Mouse (Mus musculus): ENCODE measurements around the gene Xbp1.
A peak's percentile ranks its signal among the peaks of the same experiment; 100 is the strongest.
"Not testable (repeated sequence)": the region's sequence is repeated elsewhere in the genome, so short reads cannot be mapped to it uniquely, and the experiment has no call there.

The Xbp1 gene

DNA sequence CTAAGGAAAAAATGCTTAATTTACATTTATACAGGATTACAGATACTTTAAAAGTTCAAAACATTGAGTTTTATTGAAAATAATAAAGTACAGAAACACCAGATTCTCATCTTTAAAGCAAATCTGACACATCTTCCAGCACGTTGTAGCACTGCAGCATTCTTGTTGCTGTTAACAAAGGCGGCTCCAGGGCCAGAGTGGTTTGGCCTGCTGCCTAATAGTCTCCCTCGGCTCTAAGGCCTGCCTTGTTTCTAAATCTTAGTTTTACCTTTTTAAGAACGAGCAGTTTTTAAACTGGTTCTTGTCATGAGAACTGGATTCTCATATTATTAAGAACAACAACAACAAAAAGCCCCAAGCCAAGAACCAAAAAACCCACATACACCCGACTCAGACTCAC, 8.4 kb downstream of the Xbp1 start:
- no peak for DNase-seq (ENCODE audit: low spot score in 2 of 2)

DNA sequence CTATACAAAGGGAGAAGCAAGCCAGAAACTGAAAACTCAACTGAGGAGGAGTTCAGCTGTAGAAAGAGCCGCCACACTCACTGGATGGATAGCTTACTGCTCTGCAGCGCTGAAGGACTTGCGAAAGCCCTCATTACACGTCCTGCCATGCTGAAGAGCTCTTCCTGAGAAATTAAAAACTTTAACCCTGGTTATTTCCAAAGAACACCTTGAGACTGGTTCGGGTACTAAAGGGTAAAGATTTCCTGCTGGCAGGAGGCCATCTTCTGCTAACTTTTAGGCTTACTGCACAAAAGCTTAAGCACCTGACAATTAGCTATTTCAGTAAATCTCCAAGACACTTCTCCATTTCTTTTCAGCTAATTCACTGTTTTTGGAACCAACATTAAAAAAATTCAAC, 9.7 kb downstream of the Xbp1 start:
- no peak for DNase-seq (ENCODE audit: low spot score in 2 of 2)

DNA sequence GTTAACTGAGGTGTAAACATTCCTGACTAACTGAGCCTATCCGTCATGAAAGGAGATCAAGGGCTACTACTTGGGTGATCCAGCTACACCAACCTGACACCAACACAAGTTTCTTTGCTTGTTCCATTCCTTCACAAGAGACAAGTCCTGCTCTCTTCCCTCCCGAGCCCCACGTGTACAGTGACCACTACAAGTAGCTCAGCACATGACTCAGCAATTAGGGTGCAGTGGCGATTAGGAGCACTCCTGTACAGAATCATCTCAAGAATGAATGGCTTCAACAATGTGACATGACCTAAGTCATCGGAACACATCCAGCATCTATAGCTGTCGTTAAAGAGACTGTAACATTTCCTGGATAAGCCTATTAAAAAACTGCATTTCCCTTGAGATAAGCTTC, 10.3 kb downstream of the Xbp1 start:
- DNase-seq (ENCODE audit: low spot score in 2 of 2), result no peak

DNA sequence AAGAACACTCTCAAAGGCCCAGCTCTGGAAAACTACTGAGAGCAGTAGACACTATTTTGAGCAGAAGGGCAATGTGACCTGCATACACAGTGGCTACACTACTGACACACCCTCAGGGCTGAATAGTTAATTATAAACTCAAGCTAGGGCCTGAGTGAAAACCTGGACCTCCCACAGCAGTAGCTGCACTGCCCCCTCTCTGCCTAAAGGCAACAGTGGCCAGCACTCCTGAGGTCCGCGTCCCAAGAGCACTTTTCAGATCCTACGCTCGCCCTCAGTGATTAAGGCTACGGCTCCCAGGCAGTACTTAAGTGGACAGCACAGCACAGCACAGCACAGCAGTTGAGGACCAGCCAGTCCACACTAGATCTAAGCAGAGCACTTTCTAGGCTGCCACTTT, 12.6 kb downstream of the Xbp1 start:
- no peak for DNase-seq (ENCODE audit: low spot score in 2 of 2)

DNA sequence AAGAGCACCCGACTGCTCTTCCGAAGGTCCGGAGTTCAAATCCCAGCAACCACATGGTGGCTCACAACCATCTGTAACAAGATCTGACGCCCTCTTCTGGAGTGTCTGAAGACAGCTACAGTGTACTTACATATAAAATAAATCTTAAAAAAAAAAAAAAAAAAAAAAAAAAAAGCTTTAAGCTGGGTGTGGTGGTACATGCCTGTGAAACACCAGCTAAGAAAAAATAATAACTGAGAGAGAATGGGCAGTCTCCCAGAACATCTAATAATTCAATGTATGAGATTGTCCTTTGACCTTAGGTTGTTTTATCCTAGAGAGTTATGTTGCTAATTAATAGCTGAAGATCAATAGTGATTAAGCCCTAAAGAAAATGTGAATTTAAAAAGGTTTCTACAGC, 17.0 kb downstream of the Xbp1 start:
- not testable (repeated sequence) for DNase-seq (ENCODE audit: low spot score in 2 of 2)

DNA sequence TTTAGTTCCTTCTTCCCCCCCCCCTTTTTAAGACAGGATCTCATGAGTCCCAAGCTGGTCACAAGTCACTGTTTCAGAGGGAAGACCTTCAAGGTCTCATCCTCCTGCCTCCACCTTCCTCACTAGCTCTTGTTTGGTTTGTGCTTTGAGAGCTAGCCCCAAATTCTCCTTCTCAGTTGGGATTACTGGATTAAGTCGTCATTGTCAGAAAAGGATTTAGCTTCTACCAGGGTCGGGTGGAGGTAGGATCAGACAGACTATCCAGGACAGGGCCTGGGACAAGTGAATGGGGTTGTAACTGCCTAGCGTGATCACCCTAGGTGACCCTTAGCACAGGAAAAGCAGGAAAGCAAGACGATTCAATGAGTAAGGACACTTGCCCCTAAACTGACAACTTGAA, 19.9 kb downstream of the Xbp1 start:
- DNase-seq (ENCODE audit: low spot score in 2 of 2), result no peak

DNA sequence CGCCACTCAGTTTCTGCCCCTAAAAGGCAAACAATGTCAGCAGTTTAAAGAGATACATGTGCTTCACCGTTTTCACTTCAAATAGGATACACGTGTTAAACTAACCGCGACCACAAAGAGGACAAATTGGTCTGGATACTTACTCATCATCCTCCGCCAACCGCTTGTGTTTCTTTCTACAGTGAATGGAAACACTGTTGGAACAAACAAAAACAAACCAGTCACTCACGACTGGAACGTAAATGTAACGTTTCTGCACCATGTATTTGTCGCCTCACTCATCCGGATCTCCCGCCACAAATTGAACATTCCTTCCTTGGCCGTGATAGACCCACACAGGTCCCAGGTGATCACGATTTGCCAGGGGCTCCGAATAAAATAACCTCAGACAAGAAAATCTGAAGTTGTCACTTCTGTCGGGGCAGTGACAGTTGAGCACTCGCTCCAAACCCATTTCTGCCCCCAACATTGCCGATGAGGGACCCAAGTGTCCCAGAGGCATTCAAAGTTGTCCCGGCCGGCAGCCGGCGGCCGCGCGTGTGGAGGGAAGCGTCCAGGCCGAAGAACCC, 20.9 kb downstream of the Xbp1 start:
- no peak for DNase-seq (ENCODE audit: low spot score in 2 of 2)

DNA sequence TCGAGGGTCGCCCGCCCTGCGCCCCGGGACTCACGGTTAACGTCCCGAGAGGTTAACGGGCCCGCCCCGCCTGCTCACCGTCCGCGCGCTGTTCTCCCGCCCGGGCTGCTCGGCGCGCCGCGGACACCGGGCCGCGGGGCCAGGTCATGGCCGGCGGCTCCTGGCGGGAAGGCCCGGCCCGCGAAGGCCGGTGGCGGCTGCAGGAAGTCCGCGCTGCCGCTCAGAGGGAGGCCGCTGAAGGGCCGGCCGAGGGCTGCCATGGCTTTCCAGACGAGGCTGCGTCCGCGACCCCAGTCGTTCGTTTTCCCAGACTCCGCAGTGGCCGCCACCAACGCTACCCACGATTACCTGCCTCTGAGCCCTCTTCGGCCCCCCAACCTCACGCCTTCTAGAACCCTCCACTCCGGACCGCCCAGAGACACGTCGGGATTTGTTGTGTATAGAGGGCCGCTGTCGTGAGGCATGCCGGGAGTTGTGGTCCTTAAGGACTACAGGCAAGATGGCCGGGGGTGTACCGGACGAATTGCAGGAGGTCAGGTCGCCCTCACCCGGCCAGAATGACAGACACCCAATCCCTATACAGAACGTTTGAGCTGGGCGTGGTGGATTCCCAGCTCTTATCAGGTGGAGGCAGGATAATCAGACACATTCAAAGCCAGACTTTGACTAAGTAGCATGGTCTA, 21.5 kb downstream of the Xbp1 start, which contains the start of gene Ccdc117:
Gene Ccdc117 (minus strand): TSS at position 389 of the 683 bp plus-strand sequence.
- peak; percentile 93 to 94 for DNase-seq (ENCODE audit: low spot score in 2 of 2)

DNA sequence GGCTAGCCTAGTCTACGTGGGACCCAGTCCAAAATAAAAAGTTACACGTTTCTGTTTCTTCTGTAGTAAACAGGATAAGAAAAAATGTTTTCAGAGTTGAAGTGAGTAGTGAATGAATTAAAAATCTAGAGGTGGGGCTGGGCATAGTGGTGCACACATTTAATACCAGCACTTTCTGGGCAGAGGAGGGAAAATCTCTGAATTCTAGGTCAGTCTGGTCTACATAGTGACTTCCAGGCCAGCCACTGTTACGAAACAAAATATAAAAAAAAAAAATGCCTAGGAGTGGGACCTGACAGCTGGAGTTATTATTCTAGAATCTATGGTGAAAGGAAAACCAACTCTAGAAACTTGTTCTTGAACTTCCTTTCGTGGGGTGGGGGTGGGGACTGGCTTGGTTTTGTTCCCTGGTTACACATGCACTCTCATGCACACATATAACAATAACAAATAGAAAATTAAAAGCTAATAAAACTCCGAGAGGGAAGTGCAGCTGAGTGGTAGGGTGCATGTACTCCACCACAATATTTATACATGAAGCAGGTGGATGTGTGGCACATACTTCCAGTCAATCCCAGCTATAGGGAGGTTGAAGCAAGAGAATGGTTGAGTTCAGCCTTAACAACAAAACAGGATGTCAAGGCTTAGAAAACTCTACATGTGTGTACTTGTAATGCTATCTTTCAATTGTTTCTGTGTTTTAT, 22.2 kb downstream of the Xbp1 start:
- no peak for DNase-seq (ENCODE audit: low spot score in 2 of 2)

DNA sequence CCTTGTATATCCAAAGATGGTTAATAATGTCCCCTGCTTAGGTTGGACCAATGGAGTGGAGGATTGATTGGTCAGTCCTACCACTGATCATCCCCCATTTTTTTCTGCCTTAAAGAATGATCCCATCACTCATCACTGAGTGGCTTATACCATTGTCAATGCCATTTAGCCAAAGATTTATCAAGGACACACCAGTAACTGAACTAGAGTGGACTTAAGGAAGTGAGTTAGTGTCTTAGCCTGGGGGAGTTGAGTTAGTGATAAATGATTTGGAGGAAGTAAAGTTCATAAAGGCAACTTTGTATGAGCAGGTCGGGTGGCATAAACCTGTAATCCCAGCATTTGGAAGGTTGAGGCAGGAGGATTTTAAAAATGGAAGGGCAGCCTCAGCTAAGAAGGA, 22.8 kb downstream of the Xbp1 start:
- DNase-seq (ENCODE audit: low spot score in 2 of 2), result no peak

DNA sequence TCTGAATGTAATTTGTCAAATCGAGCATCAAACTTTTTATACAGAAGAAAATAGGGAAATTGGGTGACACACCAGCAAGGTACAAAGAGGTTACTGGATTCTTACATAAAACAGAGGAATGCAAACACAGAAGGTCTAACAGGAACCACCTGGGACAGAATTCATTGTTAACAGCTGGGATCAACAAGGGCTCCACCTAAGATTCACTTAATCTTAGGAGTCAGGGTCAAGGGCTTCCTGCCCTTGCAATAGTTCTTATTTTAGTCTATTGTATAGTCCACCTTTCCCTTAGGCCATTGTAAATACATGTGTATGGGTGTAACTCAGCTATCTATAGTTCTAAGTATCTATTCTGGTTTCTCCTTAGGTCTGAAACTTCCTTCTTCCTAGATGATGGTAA, 24.2 kb downstream of the Xbp1 start:
- DNase-seq (ENCODE audit: low spot score in 2 of 2), result not testable (repeated sequence)

DNA sequence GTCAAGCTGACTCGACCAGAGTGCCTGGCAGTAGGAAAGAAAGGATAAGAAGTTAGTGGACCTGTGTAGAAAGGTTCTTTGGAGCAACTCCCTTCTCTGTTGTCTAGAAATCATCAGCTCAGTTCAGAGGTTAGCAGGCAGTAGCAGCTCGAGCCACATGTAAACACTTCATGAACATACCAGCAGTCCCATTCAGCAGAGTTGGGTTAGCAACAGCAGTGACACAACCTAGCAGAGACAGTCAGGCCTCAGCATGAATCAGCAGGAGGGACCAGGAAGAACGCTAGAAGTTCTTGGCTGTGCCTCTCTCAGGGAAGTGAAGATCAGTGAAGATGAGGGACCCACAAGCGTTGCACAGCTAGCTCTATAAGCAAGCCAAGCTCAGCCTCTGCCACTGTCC, 25.0 kb downstream of the Xbp1 start:
- no peak for DNase-seq (ENCODE audit: low spot score in 2 of 2)

DNA sequence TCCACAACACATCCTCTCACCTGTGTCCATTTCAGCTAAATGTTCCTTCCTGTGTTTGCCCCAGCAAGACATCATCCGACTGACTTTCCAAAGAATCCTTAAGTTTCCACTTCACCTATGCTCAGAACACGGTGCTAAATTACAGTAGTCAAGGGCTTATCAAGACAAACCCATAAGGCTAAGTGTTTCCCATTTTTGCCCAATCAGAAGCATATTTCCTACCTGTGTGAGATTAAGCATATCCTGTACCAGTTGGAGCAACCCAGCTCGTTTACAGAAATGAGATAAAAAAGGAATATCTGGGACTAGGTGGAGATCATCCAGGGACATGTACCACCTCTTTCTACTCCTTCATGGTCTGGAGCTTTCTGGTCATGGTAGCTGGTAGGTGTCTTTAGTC, 26.2 kb downstream of the Xbp1 start:
- no peak for DNase-seq (ENCODE audit: low spot score in 2 of 2)

DNA sequence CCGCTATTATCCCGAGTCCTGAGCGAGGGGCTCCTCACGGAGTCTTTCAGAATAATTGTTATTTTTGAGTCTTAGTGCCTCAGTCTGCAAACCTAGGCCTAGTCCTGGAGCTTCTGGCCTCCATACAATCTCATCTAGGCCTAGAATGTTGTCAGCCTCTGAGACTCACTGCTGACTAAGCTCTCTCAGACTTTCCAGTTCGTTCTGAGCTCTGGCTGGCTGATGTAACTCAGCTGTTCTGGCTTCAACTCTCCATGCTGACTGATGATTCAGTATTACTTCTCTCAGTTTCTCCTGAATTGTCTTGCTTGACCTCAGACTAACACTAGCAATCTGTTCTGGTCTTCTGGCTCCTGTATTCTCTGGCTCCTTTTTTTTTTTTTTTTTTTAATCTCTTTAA, 31.0 kb downstream of the Xbp1 start:
- DNase-seq (ENCODE audit: low spot score in 2 of 2), result no peak

DNA sequence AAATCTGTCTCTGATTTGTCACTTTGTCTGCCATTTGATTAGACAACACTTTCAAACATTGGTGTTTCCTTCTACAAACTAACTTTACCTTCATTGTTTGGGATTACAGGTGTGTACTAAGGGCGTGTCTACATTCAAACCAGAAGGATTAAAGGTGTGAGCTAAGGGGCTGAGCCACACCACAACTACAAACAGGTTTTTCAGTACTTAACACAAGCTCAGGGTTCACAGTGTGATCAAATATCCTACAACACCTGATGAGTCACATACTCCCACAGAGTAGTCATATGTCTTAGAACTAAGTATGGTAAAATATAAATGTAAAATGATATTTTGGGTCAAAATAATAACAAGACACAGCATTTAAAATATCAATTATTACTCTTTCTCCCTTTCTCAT, 31.5 kb downstream of the Xbp1 start:
- DNase-seq (ENCODE audit: low spot score in 2 of 2), result no peak

DNA sequence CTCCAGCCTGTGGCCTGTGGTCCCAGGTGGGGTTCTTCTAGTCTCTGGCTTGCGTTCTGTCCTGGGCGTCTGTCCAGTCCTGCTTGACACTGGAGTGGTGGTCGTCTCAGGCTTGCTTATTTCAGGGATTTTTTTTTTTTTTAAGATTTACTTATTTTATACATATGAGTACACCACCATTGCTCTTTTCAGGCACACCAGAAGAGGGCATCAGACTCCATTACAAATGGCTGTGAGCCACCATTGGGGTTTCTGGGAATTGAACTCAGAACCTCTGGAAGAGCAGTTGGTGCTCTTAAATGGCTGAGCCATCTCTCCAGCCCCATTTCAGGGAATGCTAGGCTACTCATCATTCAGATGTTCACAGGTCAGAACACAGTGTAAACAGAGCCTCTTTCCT, 39.8 kb downstream of the Xbp1 start:
- DNase-seq (ENCODE audit: low spot score in 2 of 2), result no peak

DNA sequence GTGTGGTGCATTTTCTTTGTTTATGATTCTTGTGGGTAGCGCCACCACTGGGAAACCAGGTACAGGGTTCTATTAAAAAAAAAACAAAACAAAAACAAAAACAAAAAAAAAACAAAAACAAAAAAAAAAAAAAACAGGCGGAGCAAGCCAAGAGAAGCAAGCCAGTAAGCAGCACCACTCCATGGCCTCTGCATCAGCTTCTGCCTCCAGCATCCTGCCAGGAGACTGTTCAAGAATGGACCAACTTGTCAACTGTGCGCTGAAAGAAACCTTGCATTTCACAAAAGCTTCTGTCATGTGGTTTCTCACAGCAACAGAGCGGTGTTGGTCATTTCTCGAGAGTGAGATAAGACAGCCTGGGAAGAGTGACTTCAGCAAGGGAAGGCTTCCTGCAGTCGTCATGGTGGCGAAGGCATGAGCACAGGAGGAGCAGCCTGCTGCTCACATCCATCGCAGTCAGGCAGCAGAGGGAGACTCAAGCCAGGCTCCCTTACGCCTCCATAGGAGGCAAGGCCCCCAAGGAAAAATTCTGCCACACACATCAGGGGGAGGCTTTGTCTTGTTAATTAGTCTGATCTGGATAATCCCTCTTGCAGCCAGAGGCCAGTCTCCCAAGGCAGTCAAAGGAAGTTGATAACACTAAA, 42.3 kb downstream of the Xbp1 start:
- DNase-seq (ENCODE audit: low spot score in 2 of 2), result peak; percentile 36 to 39

DNA sequence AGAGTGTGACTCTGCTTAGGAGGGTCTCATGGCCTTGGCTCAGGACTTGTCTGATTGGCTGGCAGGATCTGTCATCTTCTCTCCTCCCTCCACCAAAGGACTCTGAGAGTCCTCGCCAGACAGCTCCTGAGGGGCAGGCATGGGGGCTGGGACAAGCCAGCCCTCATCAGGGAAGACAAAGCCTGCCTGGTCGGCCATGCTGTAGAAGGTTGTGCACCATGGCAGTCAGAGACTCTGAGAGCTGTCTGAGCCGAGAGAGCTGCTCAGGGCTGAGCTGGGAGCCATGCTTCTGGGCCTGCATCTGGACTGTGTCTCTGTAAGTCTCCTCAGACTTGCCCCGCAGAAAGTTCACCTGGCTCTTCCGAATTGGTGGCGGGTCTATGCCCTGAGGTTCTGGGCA, 43.4 kb downstream of the Xbp1 start:
- no peak for DNase-seq (ENCODE audit: low spot score in 2 of 2)

DNA sequence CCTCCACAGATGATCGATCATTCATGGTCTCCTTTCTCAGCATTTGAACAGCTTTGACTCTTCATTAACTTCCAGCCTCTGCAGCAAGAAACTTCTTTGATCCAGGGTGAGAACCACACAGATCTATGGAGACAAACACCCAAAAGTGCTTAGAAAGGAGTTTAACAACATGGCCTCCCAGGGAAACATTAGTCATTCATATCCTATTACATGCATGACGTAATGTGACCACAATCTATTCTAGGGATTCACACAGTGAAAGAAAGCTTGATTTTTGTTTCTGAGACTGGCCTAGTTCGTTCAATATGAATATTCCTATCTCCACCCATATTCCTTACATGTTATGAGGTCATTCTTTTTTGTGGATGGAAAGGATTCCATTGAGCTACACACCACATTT, 45.1 kb downstream of the Xbp1 start:
- no peak for DNase-seq (ENCODE audit: low spot score in 2 of 2)

DNA sequence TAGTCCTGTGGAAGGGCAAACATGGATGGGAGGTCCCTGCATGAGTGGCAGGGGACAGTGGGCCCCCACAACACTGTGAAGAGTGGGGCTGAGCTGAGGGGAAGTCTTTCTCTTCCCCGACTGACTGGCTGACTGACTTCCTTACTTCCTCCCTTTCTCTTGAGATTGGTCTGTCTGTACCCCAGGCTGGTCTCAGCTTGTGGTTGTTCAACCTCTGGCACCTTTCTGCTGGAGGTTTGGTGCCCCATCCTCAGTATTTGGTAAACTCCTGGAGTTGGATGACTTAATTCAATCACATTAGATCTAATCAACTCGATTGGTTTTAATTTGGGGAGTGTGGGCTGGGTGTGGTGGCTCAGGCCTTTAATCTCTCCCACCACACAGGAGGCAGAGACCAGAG, 46.0 kb downstream of the Xbp1 start:
- no peak for DNase-seq (ENCODE audit: low spot score in 2 of 2)

DNA sequence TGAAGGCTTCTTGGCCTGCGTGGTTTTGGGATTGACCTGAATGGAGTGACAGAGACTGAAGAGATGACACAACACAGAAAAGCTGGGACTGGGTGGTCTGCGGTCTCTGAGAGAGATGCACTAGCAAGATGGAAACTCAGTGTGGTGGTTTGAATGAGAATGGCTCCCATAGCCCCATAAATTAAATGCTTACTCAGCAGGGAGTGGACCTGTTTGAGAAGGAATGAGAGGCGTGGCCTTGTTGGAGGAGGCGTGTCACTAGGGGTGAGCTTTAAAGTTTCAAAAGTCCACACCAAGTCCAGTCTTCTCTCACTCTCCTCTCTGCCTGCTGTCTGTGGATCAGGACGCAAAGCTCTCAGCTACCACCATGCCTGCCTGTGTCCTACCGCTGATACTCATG, 47.2 kb downstream of the Xbp1 start:
- no peak for DNase-seq (ENCODE audit: low spot score in 2 of 2)

DNA sequence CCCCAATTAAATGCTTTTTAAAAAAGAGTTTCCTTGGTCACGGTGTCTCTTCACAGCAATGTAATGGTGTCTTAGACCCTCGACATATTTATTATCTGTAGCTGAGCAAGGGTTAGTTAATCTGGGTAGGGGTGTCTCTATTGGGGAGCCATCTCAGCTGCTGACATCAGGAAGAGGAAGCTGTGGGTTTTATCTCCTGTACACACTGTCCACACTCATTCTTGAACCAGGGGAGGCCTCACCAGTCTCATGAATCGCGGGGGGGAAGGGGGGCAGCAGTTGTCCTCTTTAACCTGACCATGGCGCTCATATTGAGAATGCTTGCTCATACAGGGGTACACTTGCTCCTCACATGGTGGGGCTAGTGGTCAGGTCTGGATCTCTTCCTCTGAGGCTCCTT, 47.6 kb downstream of the Xbp1 start:
- DNase-seq (ENCODE audit: low spot score in 2 of 2), result no peak

DNA sequence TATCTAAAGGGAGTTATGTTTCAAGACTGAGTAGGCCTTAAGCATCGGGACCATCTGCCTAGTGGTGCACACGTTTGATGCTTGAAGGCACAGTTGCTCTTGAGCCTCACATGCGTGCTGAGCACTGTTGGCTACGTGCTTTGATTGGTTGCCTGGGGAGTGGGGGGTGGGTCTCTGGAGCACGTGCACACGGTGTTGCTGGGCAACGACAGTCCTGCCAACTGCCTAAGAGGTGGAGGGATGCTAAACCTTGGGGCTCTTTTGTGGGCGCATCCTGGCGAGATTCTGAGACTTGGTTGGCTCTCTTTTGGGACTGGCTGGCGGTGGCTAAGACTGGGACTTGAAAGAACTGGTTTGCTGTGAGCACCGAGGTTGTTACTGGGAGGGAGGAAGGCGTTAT, 49.0 kb downstream of the Xbp1 start, which contains the start of gene Ankrd36:
Gene Ankrd36 (plus strand): TSS at position 211 of the 400 bp plus-strand sequence.
- no peak for DNase-seq (ENCODE audit: low spot score in 2 of 2)
